Mouse (Mus musculus): ENCODE measurements around the gene Ptcd1. TPM values are rescaled to one million over a fixed set of nuclear protein-coding genes. Genes with fewer than 3 reads are reported as not detected.
"Not testable (repeated sequence)": the region's sequence is repeated elsewhere in the genome, so short reads cannot be mapped to it uniquely, and the experiment has no call there.

Ptcd1 gene
- polyA plus RNA-seq, 1 experiment from 2014 or later: 26.5 TPM

DNA sequence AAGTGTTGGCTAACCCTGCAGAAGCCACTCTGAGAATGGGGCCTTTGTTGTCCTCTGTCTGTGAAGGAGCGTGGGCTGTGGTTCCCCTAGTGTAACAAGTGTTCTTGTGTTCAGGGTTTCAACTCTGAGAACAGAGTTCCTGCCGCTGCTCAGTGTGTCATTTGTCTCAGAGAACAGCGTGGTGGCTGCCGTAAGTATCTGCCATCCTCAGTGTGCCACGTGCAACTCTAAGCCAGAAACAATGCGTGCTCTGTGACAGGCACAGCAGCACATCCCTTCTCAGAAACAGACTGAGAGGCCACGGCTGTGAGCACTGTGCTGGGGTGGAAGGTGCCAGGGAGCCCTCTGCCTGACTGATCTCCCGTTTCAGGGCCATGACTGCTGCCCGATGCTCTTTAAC, 62.6 kb downstream of the Ptcd1 start:
- no peak overlapping the region for H3K4me2 ChIP-seq
- no peak overlapping the region for H3K4me3 ChIP-seq
- H3K27ac ChIP-seq: no peak overlapping the region
- H3K9ac ChIP-seq: no peak overlapping the region
- no peaks in the 10 kb centered on the region for H3K27me3 ChIP-seq (replicated peaks)
- H3K4me1 ChIP-seq: no peaks in the 10 kb centered on the region
- no peak for ATAC-seq (replicated peaks)
- peaks cover 81% of the 10 kb centered on the region for H3K36me3 ChIP-seq (replicated peaks)
- H3K9me3 ChIP-seq: no peaks in the 10 kb centered on the region
- WGBS: 87% methylated on average over 9 of the region's 9 CpGs

DNA sequence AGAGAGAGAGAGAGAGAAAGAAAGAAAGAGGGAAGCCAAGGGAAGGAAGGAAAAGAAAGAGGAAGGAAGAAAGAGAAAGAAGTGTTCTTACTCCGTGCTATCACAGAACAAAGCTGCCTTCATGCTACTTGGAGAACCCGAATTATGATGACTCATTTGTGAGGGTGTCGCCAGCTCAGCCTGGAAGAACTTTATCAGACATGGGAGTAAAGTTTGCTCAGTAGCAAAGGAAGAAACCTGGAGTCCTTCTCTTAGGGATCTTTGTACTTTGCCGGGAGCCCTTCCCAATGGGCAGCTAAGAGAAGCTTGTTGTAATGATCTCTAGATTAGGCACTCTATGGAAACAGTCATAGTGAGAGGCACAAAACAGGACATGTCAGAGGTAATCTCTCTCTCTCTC, 64.2 kb downstream of the Ptcd1 start:
- Histone ChIP-seq H3K36me3 (replicated peaks) (peaks cover 80% of the 10 kb centered on the region), H3K4me3 (no peak overlapping the region), H3K9me3 (no peaks in the 10 kb centered on the region), H3K27me3 (replicated peaks) (no peaks in the 10 kb centered on the region), H3K4me2 (no peak overlapping the region), H3K27ac (no peak overlapping the region), H3K4me1 (no peaks in the 10 kb centered on the region), H3K9ac (no peak overlapping the region)
- WGBS: 96% methylated on average over 4 of the region's 4 CpGs
- no peak for ATAC-seq (replicated peaks)

DNA sequence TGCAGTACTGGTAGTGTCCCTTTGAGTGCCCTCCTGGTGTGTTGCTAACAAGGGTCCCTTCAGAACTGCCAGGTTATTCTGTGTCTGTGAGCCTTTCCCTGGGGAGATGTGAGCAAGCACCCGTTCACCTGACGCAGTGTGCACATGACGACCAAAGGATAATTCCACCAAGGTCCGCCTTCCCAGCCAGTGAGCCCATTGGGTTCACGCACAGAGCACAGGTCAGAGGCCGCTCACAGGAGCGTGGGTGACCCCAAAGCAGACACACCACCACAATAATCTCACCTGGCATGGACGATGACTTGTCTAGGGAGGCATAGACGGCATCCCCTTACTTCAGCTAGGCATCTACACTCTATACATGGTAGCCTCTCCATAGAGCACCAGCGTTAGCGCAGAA, 65.5 kb downstream of the Ptcd1 start:
- ATAC-seq (replicated peaks); H3K27ac ChIP-seq; H3K9ac ChIP-seq; H3K4me3 ChIP-seq; H3K27me3 ChIP-seq (replicated peaks); H3K4me1 ChIP-seq; H3K4me2 ChIP-seq; H3K9me3 ChIP-seq: not testable (repeated sequence)
- 97% methylated on average over 11 of the region's 11 CpGs for WGBS
- H3K36me3 ChIP-seq (replicated peaks): peaks cover 84% of the 10 kb centered on the region

DNA sequence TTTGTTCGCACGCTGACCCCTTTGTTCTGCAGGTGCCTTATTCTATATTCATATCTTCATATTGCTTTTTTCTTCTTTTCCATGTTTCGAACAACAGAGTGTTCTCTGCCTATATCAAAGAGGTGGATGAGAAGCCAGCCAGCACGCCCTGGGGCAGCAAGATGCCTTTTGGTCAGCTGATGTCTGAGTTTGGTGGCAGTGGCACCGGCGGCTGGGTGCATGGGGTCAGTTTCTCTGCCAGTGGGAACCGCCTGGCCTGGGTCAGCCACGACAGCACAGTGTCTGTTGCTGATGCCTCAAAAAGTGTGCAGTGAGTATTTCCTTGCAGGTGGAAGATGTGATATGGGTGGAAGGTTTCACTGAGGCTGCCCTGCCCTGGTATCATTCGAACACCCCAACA, 65.9 kb downstream of the Ptcd1 start:
- no peak for ATAC-seq (replicated peaks)
- no peak overlapping the region for H3K9ac ChIP-seq
- no peak overlapping the region for H3K27ac ChIP-seq
- H3K36me3 ChIP-seq (replicated peaks): peaks cover 84% of the 10 kb centered on the region
- H3K4me2 ChIP-seq: no peak overlapping the region
- no peaks in the 10 kb centered on the region for H3K9me3 ChIP-seq
- H3K4me1 ChIP-seq: no peaks in the 10 kb centered on the region
- H3K4me3 ChIP-seq: no peak overlapping the region
- H3K27me3 ChIP-seq (replicated peaks): no peaks in the 10 kb centered on the region
- WGBS: 98% methylated on average over 9 of the region's 9 CpGs

DNA sequence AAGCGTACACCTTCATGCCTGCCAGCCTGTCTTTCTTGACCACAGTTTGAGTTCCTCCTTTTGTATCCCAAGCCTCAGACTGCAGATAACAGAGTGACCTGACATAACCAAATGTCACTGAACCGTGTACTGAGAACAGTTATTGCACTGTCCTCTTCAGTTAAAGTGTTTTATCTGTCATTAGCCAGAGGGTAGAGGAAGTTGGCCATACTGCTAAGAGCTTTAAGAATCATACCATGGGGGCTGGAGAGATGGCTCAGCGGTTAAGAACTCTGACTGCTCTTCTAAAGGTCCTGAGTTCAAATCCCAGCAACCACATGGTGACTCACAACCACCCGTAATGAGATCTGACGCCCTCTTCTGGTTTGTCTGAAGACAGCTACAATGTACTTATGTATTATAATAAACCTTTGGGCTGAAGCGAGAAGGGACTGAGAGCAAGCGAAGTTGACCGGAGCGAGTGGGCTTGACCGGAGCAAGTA, 68.5 kb downstream of the Ptcd1 start:
- WGBS: 93% methylated on average over 10 of the region's 10 CpGs

More for the DNA sequence above, 68.5 kb downstream of the Ptcd1 start:
- no peak for ATAC-seq (replicated peaks)
- Histone ChIP-seq H3K27ac (no peak overlapping the region), H3K9ac (no peak overlapping the region), H3K9me3 (no peaks in the 10 kb centered on the region), H3K27me3 (replicated peaks) (no peaks in the 10 kb centered on the region), H3K36me3 (replicated peaks) (peaks cover 70% of the 10 kb centered on the region), H3K4me2 (no peak overlapping the region), H3K4me1 (no peaks in the 10 kb centered on the region), H3K4me3 (no peak overlapping the region)

Other genes with a start within 250 kb of the Ptcd1 start
- 38.5 and 44.2 TPM in 2 replicates for gene Smurf1, start 201.3 kb downstream of the Ptcd1 start, polyA plus RNA-seq (2015; fragmentation: Nextera tagmentation; extraction: Ambion mirVana)
- gene Gm4871, start 134.4 kb downstream of the Ptcd1 start, polyA plus RNA-seq (2015; fragmentation: Nextera tagmentation; extraction: Ambion mirVana): not detected in 2 replicates
- gene 1700018F24Rik, start 124.1 kb downstream of the Ptcd1 start, polyA plus RNA-seq (2015; fragmentation: Nextera tagmentation; extraction: Ambion mirVana): not detected in 2 replicates
- gene Arpc1a, start 83.3 kb downstream of the Ptcd1 start, polyA plus RNA-seq (2015; fragmentation: Nextera tagmentation; extraction: Ambion mirVana): 251 and 263 TPM in 2 replicates
- not detected in 2 replicates for gene Kpna7, start 83.1 kb downstream of the Ptcd1 start, polyA plus RNA-seq (2015; fragmentation: Nextera tagmentation; extraction: Ambion mirVana)
- gene Arpc1b, start 52.9 kb downstream of the Ptcd1 start, polyA plus RNA-seq (2015; fragmentation: Nextera tagmentation; extraction: Ambion mirVana): 59.5 and 73.1 TPM in 2 replicates
- 102 and 117 TPM in 2 replicates for gene Pdap1, start 26.9 kb downstream of the Ptcd1 start, polyA plus RNA-seq (2015; fragmentation: Nextera tagmentation; extraction: Ambion mirVana)
- gene Bud31, start 26.7 kb downstream of the Ptcd1 start, polyA plus RNA-seq (2015; fragmentation: Nextera tagmentation; extraction: Ambion mirVana): 175 and 176 TPM in 2 replicates
- gene Cpsf4, start 105 bp upstream of the Ptcd1 start, polyA plus RNA-seq (2015; fragmentation: Nextera tagmentation; extraction: Ambion mirVana): 53.6 and 57.7 TPM in 2 replicates
- 604 and 630 TPM in 2 replicates for gene Atp5j2, start 25.0 kb upstream of the Ptcd1 start, polyA plus RNA-seq (2015; fragmentation: Nextera tagmentation; extraction: Ambion mirVana)
- gene Zkscan14, start 34.8 kb upstream of the Ptcd1 start, polyA plus RNA-seq (2015; fragmentation: Nextera tagmentation; extraction: Ambion mirVana): 15.7 and 17.0 TPM in 2 replicates
- 16.2 and 17.2 TPM in 2 replicates for gene Zkscan5, start 37.5 kb upstream of the Ptcd1 start, polyA plus RNA-seq (2015; fragmentation: Nextera tagmentation; extraction: Ambion mirVana)
- gene Zfp655, start 64.6 kb upstream of the Ptcd1 start, polyA plus RNA-seq (2015; fragmentation: Nextera tagmentation; extraction: Ambion mirVana): 31.4 and 34.1 TPM in 2 replicates
- 0.43 and 1.2 TPM in 2 replicates for gene Zscan25, start 113.4 kb upstream of the Ptcd1 start, polyA plus RNA-seq (2015; fragmentation: Nextera tagmentation; extraction: Ambion mirVana)
- gene Cyp3a57, start 178.2 kb upstream of the Ptcd1 start, polyA plus RNA-seq (2015; fragmentation: Nextera tagmentation; extraction: Ambion mirVana): not detected in 2 replicates